Mouse (Mus musculus): Measurements from ENCODE around the gene Cetn2. TPM values are rescaled to one million over a fixed set of nuclear protein-coding genes. Genes with fewer than 3 reads are reported as not detected.
A peak's percentile ranks its signal among the peaks of the same experiment; 100 is the strongest.

Gene Cetn2
- polyA plus RNA-seq (2015; fragmentation: Nextera tagmentation; extraction: Ambion mirVana): 21.0 and 25.5 TPM in 2 replicates

- peak within 1 kb of the TSS; percentile 64 for H3K9ac ChIP-seq
- peak within 1 kb of the TSS; percentile 70 for H3K4me3 ChIP-seq (replicated peaks)
- peak within 1 kb of the TSS; percentile 75 for H3K4me2 ChIP-seq
- H3K27me3 ChIP-seq: no peaks in the 10 kb centered on the region
- peak; percentile 97 for ATAC-seq (ENCODE audit: insufficient read depth)
- no peaks in the 10 kb centered on the region for H3K9me3 ChIP-seq (replicated peaks)
- H3K4me1 ChIP-seq (replicated peaks): peaks cover 9% of the 10 kb centered on the region; the same call in 1 of the 2 replicates
- H3K27ac ChIP-seq (replicated peaks): peak within 1 kb of the TSS; percentile 66
- 22% methylated on average over 41 of the region's 41 CpGs for WGBS (ENCODE audit: insufficient replicate concordance)
- no peaks in the 10 kb centered on the region for H3K36me3 ChIP-seq (replicated peaks)
These were observed at the start of gene Cetn2, which contains the start of gene Nsdhl for GRCm38 (mm10) chrX:72917884-72918681. Gene Cetn2 (minus strand): TSS chrX:72918411. Gene Nsdhl (plus strand): TSS chrX:72918557.

- no peak overlapping the region for H3K9ac ChIP-seq
- no peaks in the 10 kb centered on the region for H3K4me1 ChIP-seq (replicated peaks)
- H3K4me2 ChIP-seq: no peak overlapping the region
- no peak overlapping the region for H3K4me3 ChIP-seq (replicated peaks)
- no peaks in the 10 kb centered on the region for H3K27me3 ChIP-seq
- H3K9me3 ChIP-seq (replicated peaks): no peaks in the 10 kb centered on the region
- no peaks in the 10 kb centered on the region for H3K36me3 ChIP-seq (replicated peaks)
- no peak overlapping the region for H3K27ac ChIP-seq (replicated peaks)
- no peak for ATAC-seq (ENCODE audit: insufficient read depth)
- WGBS (ENCODE audit: insufficient replicate concordance): 53% methylated on average over 3 of the region's 3 CpGs
These were observed 44.5 kb upstream of the Cetn2 start for GRCm38 (mm10) chrX:72962743-72963142.

- Histone ChIP-seq H3K4me2 (no peak overlapping the region), H3K9me3 (replicated peaks) (no peaks in the 10 kb centered on the region), H3K27ac (replicated peaks) (no peak overlapping the region), H3K9ac (no peak overlapping the region), H3K4me3 (replicated peaks) (no peak overlapping the region), H3K27me3 (no peaks in the 10 kb centered on the region), H3K36me3 (replicated peaks) (no peaks in the 10 kb centered on the region), H3K4me1 (replicated peaks) (no peaks in the 10 kb centered on the region)
- 47% methylated on average over 3 of the region's 3 CpGs for WGBS (ENCODE audit: insufficient replicate concordance)
- no peak for ATAC-seq (ENCODE audit: insufficient read depth)
These were observed 43.3 kb upstream of the Cetn2 start for GRCm38 (mm10) chrX:72961511-72961910.

GRCm38 (mm10) chrX:72960431-72960830 is 42.2 kb upstream of the Cetn2 start:
- ATAC-seq (ENCODE audit: insufficient read depth): no peak
- Histone ChIP-seq H3K27ac (replicated peaks) (no peak overlapping the region), H3K9ac (no peak overlapping the region), H3K36me3 (replicated peaks) (0 out of 2 replicates have a peak, but pooled peaks cover 2% of the 10 kb centered on the region), H3K4me3 (replicated peaks) (no peak overlapping the region), H3K4me1 (replicated peaks) (no peaks in the 10 kb centered on the region), H3K27me3 (no peaks in the 10 kb centered on the region), H3K9me3 (replicated peaks) (no peaks in the 10 kb centered on the region), H3K4me2 (no peak overlapping the region)
- 73% methylated on average over 4 of the region's 4 CpGs for WGBS (ENCODE audit: insufficient replicate concordance)

- no peak for ATAC-seq (ENCODE audit: insufficient read depth)
- Histone ChIP-seq H3K27me3 (no peaks in the 10 kb centered on the region), H3K4me1 (replicated peaks) (no peaks in the 10 kb centered on the region), H3K4me3 (replicated peaks) (no peak overlapping the region), H3K9me3 (replicated peaks) (no peaks in the 10 kb centered on the region), H3K36me3 (replicated peaks) (peaks cover 11% of the 10 kb centered on the region; the same call in 1 of the 2 replicates), H3K27ac (replicated peaks) (no peak overlapping the region), H3K9ac (no peak overlapping the region), H3K4me2 (no peak overlapping the region)
- 69% methylated on average over 4 of the region's 4 CpGs for WGBS (ENCODE audit: insufficient replicate concordance)
These were observed 38.3 kb upstream of the Cetn2 start for GRCm38 (mm10) chrX:72956486-72956885.

GRCm38 (mm10) chrX:72953464-72953863 is 35.3 kb upstream of the Cetn2 start:
- no peak for ATAC-seq (ENCODE audit: insufficient read depth)

GRCm38 (mm10) chrX:72921391-72921790 is 3.2 kb upstream of the Cetn2 start:
- H3K9ac ChIP-seq: no peak overlapping the region
- H3K27me3 ChIP-seq: no peaks in the 10 kb centered on the region
- H3K4me1 ChIP-seq (replicated peaks): peaks cover 9% of the 10 kb centered on the region; the same call in 1 of the 2 replicates
- H3K4me2 ChIP-seq: no peak overlapping the region
- no peak overlapping the region for H3K4me3 ChIP-seq (replicated peaks)
- peaks cover under 1% of the 10 kb centered on the region; the same call in 1 of the 2 replicates for H3K36me3 ChIP-seq (replicated peaks)
- no peak for ATAC-seq (ENCODE audit: insufficient read depth)
- H3K27ac ChIP-seq (replicated peaks): no peak overlapping the region
- H3K9me3 ChIP-seq (replicated peaks): no peaks in the 10 kb centered on the region
- WGBS (ENCODE audit: insufficient replicate concordance): 58% methylated on average over 2 of the region's 2 CpGs

More at GRCm38 (mm10) chrX:72953464-72953863, 35.3 kb upstream of the Cetn2 start:
- H3K9me3 ChIP-seq (replicated peaks): no peaks in the 10 kb centered on the region
- H3K27ac ChIP-seq (replicated peaks): no peak overlapping the region
- no peak overlapping the region for H3K4me2 ChIP-seq
- H3K36me3 ChIP-seq (replicated peaks): peaks cover 14% of the 10 kb centered on the region; the same call in 1 of the 2 replicates
- 58% methylated on average over 4 of the region's 4 CpGs for WGBS (ENCODE audit: insufficient replicate concordance)
- H3K27me3 ChIP-seq: no peaks in the 10 kb centered on the region
- H3K4me1 ChIP-seq (replicated peaks): no peaks in the 10 kb centered on the region
- no peak overlapping the region for H3K9ac ChIP-seq
- H3K4me3 ChIP-seq (replicated peaks): no peak overlapping the region

- WGBS (ENCODE audit: insufficient replicate concordance): 10% methylated on average over 6 of the region's 6 CpGs
- ATAC-seq (ENCODE audit: insufficient read depth): peak; percentile 33
- no peaks in the 10 kb centered on the region for H3K36me3 ChIP-seq (replicated peaks)
These were observed 460 bp upstream of the Cetn2 start for GRCm38 (mm10) chrX:72918682-72919059.

GRCm38 (mm10) chrX:72911611-72912010 is 6.6 kb downstream of the Cetn2 start:
- Histone ChIP-seq H3K9ac (no peak overlapping the region), H3K4me3 (replicated peaks) (no peak overlapping the region), H3K27ac (replicated peaks) (no peak overlapping the region), H3K4me1 (replicated peaks) (no peaks in the 10 kb centered on the region), H3K4me2 (no peak overlapping the region), H3K36me3 (replicated peaks) (no peaks in the 10 kb centered on the region), H3K9me3 (replicated peaks) (no peaks in the 10 kb centered on the region), H3K27me3 (no peaks in the 10 kb centered on the region)
- WGBS (ENCODE audit: insufficient replicate concordance): 56% methylated on average over 1 of the region's 1 CpGs
- ATAC-seq (ENCODE audit: insufficient read depth): no peak

More at GRCm38 (mm10) chrX:72918682-72919059, 460 bp upstream of the Cetn2 start:
- Histone ChIP-seq H3K27ac (replicated peaks) (peak overlapping the region; percentile 66), H3K4me3 (replicated peaks) (peak overlapping the region; percentile 70), H3K27me3 (no peaks in the 10 kb centered on the region), H3K4me2 (peak overlapping the region; percentile 72), H3K9me3 (replicated peaks) (no peaks in the 10 kb centered on the region), H3K9ac (peak overlapping the region; percentile 64), H3K4me1 (replicated peaks) (peaks cover 9% of the 10 kb centered on the region; the same call in 1 of the 2 replicates)

GRCm38 (mm10) chrX:72908404-72908741 is 9.8 kb downstream of the Cetn2 start:
- H3K36me3 ChIP-seq (replicated peaks): no peaks in the 10 kb centered on the region
- H3K9ac ChIP-seq: no peak overlapping the region
- 14% methylated on average over 2 of the region's 2 CpGs for WGBS (ENCODE audit: insufficient replicate concordance)
- H3K9me3 ChIP-seq (replicated peaks): no peaks in the 10 kb centered on the region
- H3K27ac ChIP-seq (replicated peaks): no peak overlapping the region
- no peak overlapping the region for H3K4me3 ChIP-seq (replicated peaks)
- ATAC-seq (ENCODE audit: insufficient read depth): no peak
- no peaks in the 10 kb centered on the region for H3K27me3 ChIP-seq
- no peak overlapping the region for H3K4me2 ChIP-seq
- no peaks in the 10 kb centered on the region for H3K4me1 ChIP-seq (replicated peaks)

- H3K4me3 ChIP-seq (replicated peaks): no peak overlapping the region
- H3K36me3 ChIP-seq (replicated peaks): no peaks in the 10 kb centered on the region
- no peaks in the 10 kb centered on the region for H3K9me3 ChIP-seq (replicated peaks)
- H3K27ac ChIP-seq (replicated peaks): no peak overlapping the region
- ATAC-seq (ENCODE audit: insufficient read depth): no peak
- 53% methylated on average over 6 of the region's 6 CpGs for WGBS (ENCODE audit: insufficient replicate concordance)
- H3K27me3 ChIP-seq: no peaks in the 10 kb centered on the region
- H3K4me1 ChIP-seq (replicated peaks): no peaks in the 10 kb centered on the region
- H3K9ac ChIP-seq: no peak overlapping the region
- no peak overlapping the region for H3K4me2 ChIP-seq
These were observed 10.4 kb downstream of the Cetn2 start for GRCm38 (mm10) chrX:72907619-72908403.

Data from liver, embryonic 15.5 days (tissue).